18 mouse cellular contexts compared by ENCODE assay signal in genomic region chr7:35588680-35589428, GRCm38 (mm10). TPM values are rescaled to one million over a fixed set of nuclear protein-coding genes. Genes with fewer than 3 reads are reported as not detected.
DNase-seq lines count a peak whose midpoint lies in the region; ATAC-seq lines count a peak whose summit lies in the region.
"Had no signal": no experiment of that assay in that cellular context is flagged by ENCODE, and none has a peak within 500 bp of the region (broad histone marks: within the 10 kb centered on the region; RNA-seq: fewer than 3 reads in every experiment).

No protein-coding gene starts in this region.

- H3K4me2 ChIP-seq in liver, embryonic 12.5 days: peak overlapping the region; percentile 99
- H3K4me2 ChIP-seq: lung, embryonic 15.5 days; neural tube, embryonic 13.5 days had no signal

- 21% methylated on average over 9 of the region's 9 CpGs for WGBS in liver, embryonic 12.5 days (ENCODE audit: insufficient replicate concordance)

- peak overlapping the region; percentile 54 for H3K4me3 ChIP-seq in megakaryocyte, embryonic 14.5 days (replicated peaks)
- peak overlapping the region; percentile 96; the same call in 1 of the 2 replicates for H3K4me3 ChIP-seq in liver, embryonic 12.5 days
- H3K4me3 ChIP-seq: lung, embryonic 15.5 days; neural tube, embryonic 13.5 days had no signal

- H3K4me1 ChIP-seq in megakaryocyte, embryonic 14.5 days: peaks cover 81% of the 10 kb centered on the region
- H3K4me1 ChIP-seq in liver, embryonic 12.5 days: peaks cover 61% of the 10 kb centered on the region

- H3K9me3 ChIP-seq in megakaryocyte, embryonic 14.5 days: peaks cover 8% of the 10 kb centered on the region; the same call in 1 of the 2 replicates
- no peaks in the 10 kb centered on the region for H3K9me3 ChIP-seq in liver, embryonic 12.5 days (replicated peaks)
- H3K9me3 ChIP-seq: lung, embryonic 15.5 days; neural tube, embryonic 13.5 days had no signal

- H3K27me3 ChIP-seq in megakaryocyte, embryonic 14.5 days (replicated peaks): peaks cover 15% of the 10 kb centered on the region
- H3K27me3 ChIP-seq in liver, embryonic 12.5 days (replicated peaks): peaks cover 17% of the 10 kb centered on the region

- peak; percentile 27 for DNase-seq in naive thymus-derived CD4-positive, alpha-beta T cell, adult 2 months (ENCODE audit: low read depth)
- no peak for DNase-seq in right cerebral cortex, postnatal 4 days
- DNase-seq in spleen, adult 18-20 months: no peak
- DNase-seq: adrenal gland, postnatal 14 days; cerebellum, adult 2 months; heart, adult 18-20 months; kidney, adult 9 months; thymus, postnatal 4 days had no signal

- H3K36me3 ChIP-seq in megakaryocyte, embryonic 14.5 days (replicated peaks; ENCODE audit: low read length): peaks cover 34% of the 10 kb centered on the region
- H3K36me3 ChIP-seq in liver, embryonic 12.5 days: peaks cover 33% of the 10 kb centered on the region

- ATAC-seq in megakaryocyte, adult 5-6 weeks (ENCODE audit: poor library complexity, severe bottlenecking): no peak
- ATAC-seq in common myeloid progenitor, adult 5-6 weeks (replicated peaks; ENCODE audit: low read depth, poor library complexity, severe bottlenecking): peak; percentile 28
- peak; percentile 13 for ATAC-seq in liver, embryonic 12.5 days
- ATAC-seq: inflammation-experienced regulatory T-cells, adult 6 months had no signal

- peak overlapping the region; percentile 86 for H3K27ac ChIP-seq in liver, embryonic 12.5 days
- H3K27ac ChIP-seq: lung, embryonic 15.5 days; neural tube, embryonic 13.5 days had no signal

- peak overlapping the region; percentile 35; the same call in 1 of the 2 replicates for H3K9ac ChIP-seq in liver, embryonic 12.5 days
- H3K9ac ChIP-seq: lung, embryonic 15.5 days; neural tube, embryonic 13.5 days had no signal

RNA-seq across cellular contexts. Expression of gene Ankrd27, which starts 2.8 kb away (rescaled TPM):
- polyA plus RNA-seq in megakaryocyte, embryonic 14.5 days (2012; ENCODE audit: insufficient read depth, low replicate concordance): 8.0 and 33.7 TPM in 2 replicates
- 11.6 and 16.8 TPM in 2 replicates for total RNA-seq in megakaryocyte, adult 5-6 weeks (2015)
- 17.0 and 21.4 TPM in 2 replicates for total RNA-seq in megakaryocyte, adult 5-6 weeks (2017)
- total RNA-seq in common myeloid progenitor, adult 5-6 weeks (2017): 42.0 and 50.0 TPM in 2 replicates
- polyA plus RNA-seq in liver, embryonic 12.5 days (2016; fragmentation: Nextera tagmentation; extraction: Ambion mirVana): 43.1 and 45.5 TPM in 2 replicates

RNA-seq across cellular contexts. Expression of gene Rgs9bp, which starts 3.5 kb away (rescaled TPM):
- polyA plus RNA-seq in megakaryocyte, embryonic 14.5 days (2012; ENCODE audit: insufficient read depth, low replicate concordance): 0.03 TPM in 1 of 2 replicates, not detected in the other
- total RNA-seq in megakaryocyte, adult 5-6 weeks (2015): 0.09 TPM in 1 of 2 replicates, not detected in the other
- total RNA-seq in megakaryocyte, adult 5-6 weeks (2017): 0.04 and 0.11 TPM in 2 replicates
- total RNA-seq in common myeloid progenitor, adult 5-6 weeks (2017): 1.4 and 2.1 TPM in 2 replicates
- polyA plus RNA-seq in liver, embryonic 12.5 days (2016; fragmentation: Nextera tagmentation; extraction: Ambion mirVana): 0.06 and 0.11 TPM in 2 replicates
- total RNA-seq: monocyte, adult 5-6 weeks had no signal
- polyA plus RNA-seq: inflammation-experienced regulatory T-cells, adult 6 months had no signal

RNA-seq across cellular contexts. Expression of gene Nudt19, which starts 32.8 kb away (rescaled TPM):
- 5.3 and 9.6 TPM in 2 replicates for polyA plus RNA-seq in megakaryocyte, embryonic 14.5 days (2012; ENCODE audit: insufficient read depth, low replicate concordance)
- 39.6 and 46.4 TPM in 2 replicates for total RNA-seq in megakaryocyte, adult 5-6 weeks (2015)
- 21.1 and 22.2 TPM in 2 replicates for total RNA-seq in megakaryocyte, adult 5-6 weeks (2017)
- total RNA-seq in common myeloid progenitor, adult 5-6 weeks (2017): 50.9 and 53.3 TPM in 2 replicates
- polyA plus RNA-seq in liver, embryonic 12.5 days (2016; fragmentation: Nextera tagmentation; extraction: Ambion mirVana): 99.9 and 102 TPM in 2 replicates

RNA-seq across cellular contexts. Expression of gene Tdrd12, which starts 51.3 kb away (rescaled TPM):
- 0.12 TPM in 1 of 2 replicates, not detected in the other for polyA plus RNA-seq in megakaryocyte, embryonic 14.5 days (2012; ENCODE audit: insufficient read depth, low replicate concordance)
- not detected in 2 replicates for total RNA-seq in megakaryocyte, adult 5-6 weeks (2015)
- not detected in 2 replicates for total RNA-seq in megakaryocyte, adult 5-6 weeks (2017)
- total RNA-seq in common myeloid progenitor, adult 5-6 weeks (2017): not detected in 2 replicates
- 0.30 TPM in 1 of 2 replicates, not detected in the other for polyA plus RNA-seq in liver, embryonic 12.5 days (2016; fragmentation: Nextera tagmentation; extraction: Ambion mirVana)
- total RNA-seq: adrenal gland, postnatal 14 days; gastrocnemius, adult 8-10 months; monocyte, adult 5-6 weeks had no signal
- polyA plus RNA-seq: C2C12; inflammation-experienced regulatory T-cells, adult 6 months had no signal

RNA-seq across cellular contexts. Expression of gene Pdcd5, which starts 58.5 kb away (rescaled TPM):
- polyA plus RNA-seq in megakaryocyte, embryonic 14.5 days (2012; ENCODE audit: insufficient read depth, low replicate concordance): 29.5 and 220 TPM in 2 replicates
- total RNA-seq in megakaryocyte, adult 5-6 weeks (2015): 76.4 and 86.1 TPM in 2 replicates
- total RNA-seq in megakaryocyte, adult 5-6 weeks (2017): 36.6 and 52.4 TPM in 2 replicates
- total RNA-seq in common myeloid progenitor, adult 5-6 weeks (2017): 88.4 and 108 TPM in 2 replicates
- 193 and 197 TPM in 2 replicates for polyA plus RNA-seq in liver, embryonic 12.5 days (2016; fragmentation: Nextera tagmentation; extraction: Ambion mirVana)
